Mouse (Mus musculus) lung, adult 2 months (tissue): ENCODE data around the gene Prdm16.

Experiments used
- CTCF ChIP-seq: fragments of 200-500 bp; IDR thresholded peaks from 2 replicates; pipeline ENCODE4 v1.5.1; 2011; ENCODE audit warnings: mild to moderate bottlenecking, low read length, control low read depth; ENCODE audit not compliant: insufficient read depth
- POLR2A ChIP-seq: fragments of 200-500 bp; IDR thresholded peaks from 2 replicates; pipeline ENCODE4 v1.6.1; 2011; ENCODE audit warnings: low read depth, mild to moderate bottlenecking, control low read depth, low read length, borderline replicate concordance; ENCODE audit errors: extremely low read depth

DNA sequence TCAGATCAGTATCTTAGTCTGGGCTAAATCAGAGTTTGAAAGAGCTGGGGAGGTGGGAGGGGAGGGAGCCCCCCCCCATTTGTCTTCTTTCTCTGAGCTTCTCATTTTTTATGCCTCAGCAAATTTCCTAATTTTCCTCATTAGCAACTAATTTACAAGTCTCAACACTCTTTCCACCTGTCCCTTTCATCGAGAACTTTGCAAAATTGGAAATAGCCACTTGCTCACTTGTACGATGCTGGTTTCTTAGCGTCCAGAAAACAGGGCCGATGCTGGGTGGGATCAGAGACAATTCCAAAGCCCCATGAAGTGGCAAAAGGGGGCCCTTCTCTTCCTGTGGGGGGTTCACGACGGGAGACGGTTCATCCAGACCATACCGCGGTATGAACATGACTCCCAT is 91.4 kb downstream of the Prdm16 start:
- TF ChIP-seq CTCF (no peak), POLR2A (no peak)
